Mouse (Mus musculus): ENCODE results near the gene Pigh.

DNA sequence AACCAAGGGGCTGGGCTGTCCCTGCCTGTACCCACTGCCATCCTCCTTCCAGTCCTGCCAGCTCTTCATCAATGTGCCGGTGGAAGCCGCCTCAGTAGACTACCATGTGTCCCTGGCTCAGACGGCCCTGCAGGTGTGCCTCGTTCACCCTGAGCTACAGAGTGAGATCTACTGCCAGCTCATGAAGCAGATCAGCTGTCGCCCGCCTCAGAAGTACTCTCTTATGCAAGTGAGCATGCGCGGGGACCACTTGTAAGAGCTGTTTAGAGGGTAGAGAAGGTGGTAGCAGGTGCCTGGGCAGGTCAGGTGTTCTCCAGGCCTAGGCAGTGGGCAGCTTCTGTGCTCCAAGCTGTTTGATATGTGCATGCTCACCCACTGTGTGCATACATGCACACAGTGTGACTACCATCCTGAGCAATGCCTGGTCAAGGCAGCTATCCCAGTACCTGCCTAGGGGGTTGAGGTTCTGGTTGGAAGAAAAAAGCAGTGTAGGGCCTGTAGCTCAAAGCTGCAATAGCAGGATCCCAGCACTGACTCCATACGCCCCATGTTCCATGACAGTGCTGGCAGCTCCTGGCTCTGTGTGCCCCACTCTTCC, 18.6 kb downstream of the Pigh start:
- TF ChIP-seq CTCF (IDR thresholded peaks at IDR 0.05; ENCODE audit: low read depth, low read length): no peak
- no peak for TF ChIP-seq EP300 (IDR thresholded peaks at IDR 0.05; ENCODE audit: insufficient read depth, low read depth, low read length)
